Mouse (Mus musculus) G1E (cell line): ENCODE measurements around the gene Cmip.

Source experiments
- CTCF ChIP-seq: IDR thresholded peaks from 2 replicates; pipeline ENCODE4 v1.5.1; 2012; ENCODE audit warnings: low read depth, low read length, inconsistent platforms, mixed read lengths
- GATA1 ChIP-seq: IDR thresholded peaks from 2 replicates; pipeline ENCODE4 v1.6.1; 2012; ENCODE audit warnings: borderline replicate concordance, low read length, inconsistent platforms, mixed read lengths
- GATA2 ChIP-seq: IDR thresholded peaks from 2 replicates; pipeline ENCODE4 v1.6.1; 2012; ENCODE audit warnings: low read depth, low read length, inconsistent platforms, borderline replicate concordance
- POLR2AphosphoS5 ChIP-seq: IDR thresholded peaks from 2 replicates; pipeline ENCODE4 v1.6.1; 2012; ENCODE audit warnings: low read depth, low read length, inconsistent platforms; ENCODE audit not compliant: insufficient replicate concordance
- TAL1 ChIP-seq: conservative IDR thresholded peaks from 2 replicates; pipeline ENCODE4 v1.6.1; 2012; ENCODE audit warnings: low read depth, low read length, inconsistent platforms, mixed read lengths

DNA sequence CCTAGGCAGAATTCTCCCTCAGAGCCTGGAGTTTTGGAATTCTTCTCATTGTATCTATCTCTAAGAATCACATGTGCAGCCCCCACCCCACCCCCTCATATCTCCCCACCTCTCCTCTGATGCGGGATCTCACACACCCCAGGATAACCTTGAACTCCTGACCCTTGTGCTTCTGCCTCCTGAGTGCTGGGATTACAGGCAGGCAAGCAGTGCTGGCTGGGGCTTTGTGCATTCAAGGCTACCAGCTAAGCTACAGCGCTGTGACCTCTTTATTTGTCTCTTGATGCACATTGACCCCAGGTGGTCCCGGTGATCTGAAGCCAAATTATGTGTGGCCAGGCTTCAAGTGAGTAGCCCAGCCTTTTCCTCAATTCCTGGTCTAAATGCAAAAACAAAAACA is 15.0 kb upstream of the Cmip start:
- TF ChIP-seq CTCF = no peak
- no peak for TF ChIP-seq TAL1
- no peak for TF ChIP-seq POLR2AphosphoS5
- no peak for TF ChIP-seq GATA1
- TF ChIP-seq GATA2 = no peak
